Mouse (Mus musculus) cerebellum, adult 18-20 months (tissue): ENCODE data around the gene B3gnt2.

Experiments used
- DNase-seq, 2 experiments: peaks; one replicate each; pipeline ENCODE4 v3.0.0; 2021

Gene B3gnt2

DNA sequence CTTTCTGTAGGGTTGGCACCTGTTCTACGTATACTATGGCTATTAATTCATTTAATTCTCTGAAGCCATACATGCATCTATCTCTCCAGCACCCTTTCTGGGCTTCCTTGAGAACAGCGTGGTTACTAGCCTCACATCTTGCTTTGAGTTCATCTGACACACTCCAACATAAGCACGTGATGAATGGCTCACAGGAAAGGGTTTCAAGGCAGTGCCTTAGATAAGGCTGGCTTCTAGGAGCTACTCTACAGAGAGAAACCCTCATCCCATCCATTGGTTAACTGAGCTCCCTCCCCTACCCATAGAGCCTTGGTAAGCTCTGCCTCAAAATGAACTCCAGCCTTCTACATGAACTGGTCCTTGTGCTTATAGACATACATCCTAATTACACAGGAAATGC, 47.3 kb downstream of the B3gnt2 start:
- DNase-seq = no peak

DNA sequence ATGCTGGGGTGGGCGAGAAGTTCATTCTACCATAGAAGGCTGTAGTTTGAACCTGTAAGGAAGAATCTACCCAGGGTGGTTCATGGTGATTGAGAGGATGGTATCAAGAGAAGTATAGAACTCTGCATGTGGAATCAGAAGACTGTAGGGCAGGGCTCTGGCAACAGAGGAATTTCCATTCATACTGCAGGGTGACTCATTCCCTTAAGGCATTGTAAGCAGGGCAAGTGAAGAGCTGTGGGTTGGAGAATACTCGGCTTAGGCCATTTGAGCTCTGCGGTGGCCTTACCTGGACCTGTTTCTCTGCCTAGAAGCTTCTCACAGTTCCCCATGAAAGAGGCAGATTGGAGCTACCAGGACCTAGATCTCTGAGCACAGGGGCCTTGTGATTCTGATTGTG, 49.3 kb downstream of the B3gnt2 start:
- no peak for DNase-seq

DNA sequence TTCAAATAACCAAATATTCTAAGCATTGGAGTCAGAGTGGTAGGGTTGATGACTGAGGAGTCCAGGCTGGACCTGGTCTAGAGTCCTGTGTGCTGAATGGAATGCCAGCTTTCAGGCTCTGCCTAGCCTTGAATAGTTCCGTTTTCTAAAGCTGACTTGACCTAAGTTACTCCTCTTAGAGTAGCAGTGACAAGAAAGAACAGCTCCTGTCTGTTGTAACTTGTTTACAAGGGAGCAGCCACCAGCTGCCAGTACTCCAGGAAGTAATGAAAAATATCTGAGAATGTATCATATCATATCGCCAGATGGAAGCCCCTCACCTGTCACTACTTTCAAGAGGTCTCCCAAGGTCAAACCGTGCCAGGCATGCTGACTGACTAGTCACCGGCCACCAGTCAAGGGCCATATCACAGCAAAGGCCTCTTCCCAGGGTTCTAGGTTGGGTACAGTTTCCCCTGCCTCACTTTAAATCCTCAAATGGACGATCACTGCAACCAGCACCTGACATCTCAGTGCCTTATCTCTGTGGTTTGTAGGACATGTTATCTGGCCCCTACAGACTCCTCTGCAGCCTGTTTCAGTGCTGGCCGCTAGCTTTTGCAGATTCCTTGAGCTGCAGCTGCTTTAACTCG, 51.2 kb downstream of the B3gnt2 start:
- DNase-seq = no peak

DNA sequence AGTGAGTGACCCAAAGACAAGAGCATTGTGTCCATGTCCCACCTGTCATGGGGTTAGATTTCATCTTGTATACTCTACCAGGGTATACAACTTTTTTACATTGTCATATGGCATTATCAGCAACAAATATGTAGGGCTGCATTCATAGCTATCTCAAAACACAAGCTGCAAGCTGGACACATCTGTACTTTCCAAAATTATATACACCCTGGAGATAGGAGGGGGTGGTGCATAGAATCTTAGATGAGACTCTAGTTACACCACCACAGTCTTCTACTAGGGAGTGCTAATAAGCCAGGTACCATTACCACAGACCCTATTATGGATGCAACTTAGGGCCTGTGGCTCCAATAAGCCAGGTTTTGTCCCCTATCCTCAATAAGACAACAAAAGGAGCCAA, 52.7 kb downstream of the B3gnt2 start:
- DNase-seq = no peak

DNA sequence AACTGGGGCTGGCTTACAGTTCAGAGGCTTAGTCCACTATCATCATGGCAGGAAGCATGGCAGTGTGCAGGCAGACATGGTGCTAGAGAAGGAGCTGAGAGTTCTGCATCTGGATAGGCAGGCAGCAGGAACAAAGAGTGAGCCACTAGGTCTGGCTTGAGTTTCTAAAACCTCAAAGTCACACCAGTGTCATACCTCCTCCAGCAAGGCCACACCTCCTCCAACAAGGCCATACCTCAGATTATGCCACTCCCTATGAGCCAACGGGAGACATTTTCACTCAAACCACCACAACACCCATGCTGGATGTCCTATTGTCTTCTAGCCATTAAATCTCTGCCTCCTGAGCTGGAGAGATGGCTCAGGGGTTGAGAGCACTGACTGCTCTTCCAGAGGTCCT, 55.6 kb downstream of the B3gnt2 start:
- DNase-seq = no peak

DNA sequence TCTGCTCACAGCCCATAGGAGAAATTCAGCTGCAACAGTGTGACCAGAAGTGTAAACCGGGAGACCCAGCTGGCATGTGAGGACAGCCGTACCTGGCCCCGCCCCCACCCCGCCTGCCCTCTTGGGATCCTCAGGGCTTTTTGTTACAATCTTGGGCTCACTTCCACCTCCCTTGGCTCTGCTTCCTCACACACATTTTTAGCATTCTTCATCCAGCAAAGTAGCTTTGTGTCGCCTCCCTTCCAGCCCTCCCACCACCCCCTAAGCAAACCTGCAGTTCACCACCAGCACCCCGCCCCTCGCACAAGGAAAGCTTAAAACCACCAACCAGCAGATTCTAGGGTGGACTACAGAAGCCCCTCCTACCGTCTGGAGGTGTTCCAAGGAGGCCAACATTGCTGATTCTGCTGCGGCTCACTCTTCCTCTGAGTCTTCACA, 60.8 kb downstream of the B3gnt2 start:
- no peak for DNase-seq

DNA sequence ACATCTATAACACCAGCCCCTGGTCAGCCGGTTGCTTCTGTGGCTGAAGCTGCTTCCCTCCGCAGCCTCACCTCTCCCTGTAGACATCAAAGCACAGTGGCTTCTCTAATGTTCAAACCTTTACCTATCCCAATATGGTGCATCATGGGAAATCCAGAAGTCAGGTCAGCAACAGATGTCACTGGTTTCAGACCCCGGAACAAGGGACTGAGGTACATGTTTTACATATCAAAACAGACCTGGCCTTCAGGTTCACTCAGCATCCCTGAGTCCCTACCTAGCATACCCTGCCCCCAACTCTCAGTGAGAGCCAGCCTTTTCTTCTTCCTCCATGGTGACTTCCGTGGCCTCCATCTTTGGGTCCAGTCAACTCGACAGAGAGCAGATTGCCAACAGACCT, 61.8 kb downstream of the B3gnt2 start:
- DNase-seq = no peak

DNA sequence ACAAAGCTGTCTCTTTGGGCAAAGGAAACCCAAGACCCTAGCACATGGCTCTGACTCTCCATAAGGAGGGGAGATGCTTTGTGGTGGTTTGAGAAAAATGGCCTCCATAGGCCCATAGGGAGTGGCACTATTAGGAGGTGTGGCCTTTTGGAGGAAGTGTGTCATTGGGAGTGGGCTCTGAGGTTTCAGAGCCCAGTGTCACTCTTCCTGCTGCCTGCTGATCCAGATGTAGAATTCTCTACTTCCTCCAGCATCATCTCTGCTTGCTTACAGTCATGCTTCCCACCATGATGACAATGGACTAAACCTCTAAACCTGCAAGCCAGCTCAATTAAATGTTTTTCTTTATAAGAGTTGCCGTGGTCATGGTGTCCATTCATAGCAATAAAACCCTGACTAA, 66.0 kb downstream of the B3gnt2 start:
- no peak for DNase-seq

DNA sequence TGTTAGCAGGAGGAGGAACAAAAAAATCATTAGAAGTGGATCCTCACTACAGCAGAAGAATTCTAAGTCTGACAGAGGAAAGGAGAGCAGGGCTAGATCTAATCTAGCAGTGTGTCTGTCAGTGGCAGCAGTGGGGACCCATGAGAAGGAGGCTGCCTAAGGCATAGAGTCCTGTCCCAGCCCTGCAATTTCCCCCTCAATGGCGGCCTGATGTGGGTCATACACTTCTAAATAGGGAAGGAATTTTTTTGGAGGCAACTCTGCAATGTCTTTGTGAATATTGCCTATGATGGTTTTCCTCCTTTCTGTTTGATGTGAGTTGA, 66.9 kb downstream of the B3gnt2 start:
- DNase-seq = no peak

DNA sequence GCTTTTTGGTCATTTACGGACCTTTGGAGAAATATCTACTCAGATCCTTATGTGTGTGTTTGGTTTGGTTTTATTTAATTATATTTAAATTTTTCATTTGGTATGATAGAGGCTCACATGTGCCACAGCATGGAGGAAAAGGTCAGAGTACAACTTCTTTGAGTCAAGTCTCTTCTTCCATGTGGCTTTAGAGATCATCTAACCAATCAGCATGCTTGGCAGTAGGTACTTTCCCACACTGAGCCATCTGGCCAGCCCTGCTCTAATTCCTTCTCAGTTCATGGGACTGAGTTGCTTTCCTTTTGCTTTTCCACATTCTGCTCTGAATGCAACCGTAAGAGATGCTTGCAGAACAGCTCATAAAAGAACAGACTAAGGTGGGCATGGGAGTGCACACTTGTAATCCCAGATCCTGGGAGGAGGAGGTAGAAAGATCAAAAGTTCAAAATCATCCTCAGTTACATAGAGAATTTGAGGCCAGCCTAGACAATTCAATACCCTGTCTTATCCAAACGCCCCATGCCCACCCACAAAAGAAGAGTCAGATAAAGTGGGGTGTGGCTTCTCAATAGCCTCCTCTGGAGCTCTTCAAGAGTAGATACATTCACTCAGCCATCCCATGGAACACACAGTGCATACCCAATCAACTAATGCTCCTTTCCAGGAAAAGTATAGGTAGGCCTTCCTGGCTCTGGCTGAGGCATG, 67.4 kb downstream of the B3gnt2 start:
- no peak for DNase-seq

DNA sequence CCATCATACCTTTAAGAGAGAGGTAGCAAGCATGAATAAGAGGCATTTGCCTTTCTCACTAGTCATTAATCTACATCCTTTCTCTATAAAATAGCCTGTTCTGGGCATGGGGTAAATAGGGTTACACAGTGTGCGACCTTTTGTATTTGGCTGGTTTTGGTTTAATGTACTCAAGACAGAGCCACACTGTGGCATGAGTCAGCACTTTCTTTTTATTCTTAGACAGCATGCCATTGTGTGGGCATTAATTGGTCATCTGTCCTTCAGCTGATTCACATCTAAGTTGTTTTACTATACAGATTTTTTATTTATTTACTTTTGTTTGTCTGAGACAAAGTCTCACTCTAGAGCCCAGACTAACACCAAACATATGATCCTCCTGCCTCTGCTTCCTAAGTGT, 68.6 kb downstream of the B3gnt2 start:
- DNase-seq = no peak

DNA sequence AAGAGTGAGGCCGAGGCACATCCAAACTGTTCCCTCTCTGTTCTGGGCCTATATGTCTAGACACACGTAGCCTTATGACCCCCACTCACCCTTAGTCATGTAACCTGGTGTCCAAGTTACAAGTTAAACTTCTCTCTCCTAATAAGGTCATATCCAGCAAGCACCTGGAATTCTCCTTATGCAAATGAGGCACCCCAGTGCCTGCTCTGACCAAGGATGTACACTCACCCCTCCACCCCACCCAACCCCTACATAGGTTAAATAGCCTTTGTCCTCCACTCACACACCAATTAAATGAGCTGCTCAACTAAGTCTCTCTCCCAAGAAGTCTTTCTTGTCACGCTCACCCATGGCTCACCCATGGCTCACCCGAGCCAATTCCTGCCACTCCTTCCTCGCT, 69.0 kb downstream of the B3gnt2 start:
- no peak for DNase-seq

DNA sequence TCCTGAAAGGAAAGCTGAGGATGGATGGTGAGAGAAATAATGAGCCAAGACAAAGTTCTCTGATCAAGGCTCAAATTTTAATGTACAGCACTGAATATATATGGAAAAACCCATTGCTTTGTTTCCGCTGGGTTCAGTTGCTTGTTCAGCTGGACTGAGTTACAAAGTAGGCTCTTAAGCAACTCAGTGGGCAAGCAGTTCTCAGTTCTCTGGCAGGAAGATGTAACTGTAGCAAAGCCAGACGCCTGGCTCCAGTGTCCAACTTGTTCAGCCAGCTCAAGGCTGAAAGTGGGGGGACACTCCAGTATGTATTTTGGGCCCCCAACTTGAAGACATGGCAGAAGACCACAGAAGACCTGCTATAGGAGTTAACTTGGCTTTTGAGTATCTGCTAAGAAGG, 72.9 kb downstream of the B3gnt2 start:
- DNase-seq = no peak

DNA sequence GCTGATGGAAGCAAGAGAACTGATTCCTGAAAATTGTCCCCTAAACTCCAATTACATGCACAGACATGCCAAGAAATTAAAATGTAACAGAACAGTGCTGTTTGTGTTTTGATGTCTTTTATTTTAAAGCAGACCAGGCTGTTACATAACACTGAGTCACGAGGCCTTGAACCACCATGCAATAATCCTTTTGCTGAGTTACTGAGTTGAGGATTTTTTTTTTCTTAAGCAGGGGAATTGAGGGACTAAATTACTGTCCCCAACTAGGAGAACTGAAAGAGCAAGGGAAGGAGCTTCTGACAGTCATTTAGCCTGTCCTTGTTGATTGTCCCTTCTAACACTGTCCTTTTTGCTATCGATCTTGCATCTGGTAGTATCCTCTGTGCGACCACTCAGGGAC, 76.3 kb downstream of the B3gnt2 start:
- no peak for DNase-seq

DNA sequence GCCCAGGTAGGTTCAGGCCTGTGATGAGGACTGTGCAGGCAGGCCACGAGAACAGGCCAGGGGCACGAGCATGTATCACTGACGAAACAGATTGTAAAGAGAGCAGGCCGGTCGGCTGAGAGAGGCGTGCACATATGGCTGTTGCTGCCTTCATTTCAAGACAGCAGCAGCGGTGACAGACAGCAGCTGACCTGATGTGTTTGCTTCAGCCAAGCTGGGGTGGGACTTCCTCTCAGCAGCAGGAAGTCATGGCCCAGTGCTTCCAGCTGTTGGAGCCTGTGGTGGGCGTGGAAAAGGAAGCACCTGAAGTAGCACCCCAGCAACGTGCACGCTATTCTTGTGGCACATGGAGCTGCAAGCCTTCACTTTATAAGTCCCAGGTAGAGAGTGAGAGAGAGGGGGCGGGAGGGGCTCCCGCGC, 78.0 kb downstream of the B3gnt2 start:
- DNase-seq = no peak

DNA sequence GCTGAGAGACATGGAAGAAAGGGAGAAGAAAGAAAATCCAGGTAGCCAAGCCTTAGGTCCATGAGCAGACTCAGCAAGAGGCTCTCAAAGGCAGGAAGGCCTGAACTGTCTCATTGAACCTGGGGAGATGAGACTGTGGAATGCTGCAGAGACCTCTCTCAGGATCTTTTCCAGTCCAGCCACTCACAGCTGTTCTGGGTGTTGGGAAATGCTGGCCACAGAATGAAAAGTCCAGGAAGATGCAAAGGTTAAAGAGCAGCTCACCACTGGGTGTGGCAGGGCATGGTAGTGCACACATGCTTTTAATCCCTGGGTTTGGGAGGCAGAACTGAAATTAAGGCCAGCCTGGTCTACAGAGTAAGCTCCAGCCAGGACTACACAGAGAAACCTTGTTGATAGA, 79.6 kb downstream of the B3gnt2 start:
- no peak for DNase-seq

DNA sequence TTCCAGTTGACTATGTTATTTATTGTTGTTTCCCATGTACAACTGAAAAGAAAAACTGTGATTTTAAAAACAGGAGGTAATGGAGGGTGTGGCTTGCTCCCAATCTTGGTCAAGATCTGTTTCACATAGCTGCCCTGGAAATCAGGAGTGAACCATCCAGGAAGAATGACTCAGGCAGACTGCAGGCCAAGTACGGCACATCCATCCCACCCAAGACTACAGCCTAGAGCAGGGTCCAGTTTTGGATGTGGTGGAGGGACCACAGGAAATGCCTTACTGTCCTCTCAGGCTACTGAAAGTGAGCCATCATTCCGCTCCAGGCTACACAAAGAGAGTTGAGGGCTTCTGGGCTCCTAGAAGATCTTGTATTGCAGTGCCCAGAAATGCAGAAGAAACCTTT, 80.0 kb downstream of the B3gnt2 start:
- no peak for DNase-seq

DNA sequence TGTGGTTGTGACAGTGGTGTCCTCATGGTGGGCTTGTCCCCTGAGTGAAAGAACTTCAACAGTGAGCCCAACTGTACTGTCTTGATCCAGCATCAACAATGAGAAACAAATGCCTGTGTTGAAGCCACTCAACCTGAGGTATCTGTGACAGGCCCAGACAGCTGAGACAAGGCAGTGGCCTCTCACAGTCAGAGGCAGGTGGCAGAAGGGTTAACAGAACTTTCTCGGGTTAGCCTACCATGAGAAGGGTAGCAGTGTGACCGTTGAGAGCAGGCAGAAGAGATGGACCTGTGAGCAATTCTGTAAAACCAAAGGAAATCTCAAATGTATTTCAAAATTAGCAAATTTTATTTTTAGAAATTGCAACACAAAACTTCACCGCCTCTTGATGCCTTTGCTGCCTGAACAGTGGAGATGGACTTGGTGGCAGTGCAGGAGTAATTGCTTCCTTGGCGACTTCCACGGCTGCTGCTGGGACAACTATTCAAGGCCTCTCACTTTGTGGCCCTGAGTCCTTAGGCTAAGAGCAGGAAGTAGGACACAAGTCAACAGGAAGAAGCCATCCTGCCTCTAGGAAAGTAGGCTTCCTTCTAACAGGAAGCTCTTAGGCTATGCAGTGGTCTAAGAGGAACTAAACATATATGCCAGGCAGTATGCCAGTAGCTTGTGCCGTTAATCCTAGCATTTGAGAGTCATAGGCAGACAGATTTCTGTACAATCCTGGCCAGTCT, 80.8 kb downstream of the B3gnt2 start:
- DNase-seq = no peak

DNA sequence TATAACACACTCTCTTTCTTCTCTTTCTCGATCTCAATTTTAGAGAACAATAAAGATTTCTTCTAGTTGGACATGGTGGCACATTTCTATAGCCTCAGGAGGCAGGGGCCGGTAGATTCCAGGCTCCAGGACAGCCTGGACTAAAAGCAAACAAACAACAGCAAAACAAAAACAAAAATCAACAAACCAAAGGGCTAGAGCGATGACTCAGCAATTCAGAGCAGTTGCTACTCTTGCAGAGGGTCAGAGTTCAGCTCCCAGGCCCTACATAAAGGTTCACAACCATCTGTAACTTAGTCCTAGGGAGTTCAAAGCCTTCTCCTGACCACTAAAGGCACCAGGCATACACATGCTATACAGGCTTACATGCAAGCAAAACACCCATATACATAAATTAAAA, 82.2 kb downstream of the B3gnt2 start:
- DNase-seq = no peak

DNA sequence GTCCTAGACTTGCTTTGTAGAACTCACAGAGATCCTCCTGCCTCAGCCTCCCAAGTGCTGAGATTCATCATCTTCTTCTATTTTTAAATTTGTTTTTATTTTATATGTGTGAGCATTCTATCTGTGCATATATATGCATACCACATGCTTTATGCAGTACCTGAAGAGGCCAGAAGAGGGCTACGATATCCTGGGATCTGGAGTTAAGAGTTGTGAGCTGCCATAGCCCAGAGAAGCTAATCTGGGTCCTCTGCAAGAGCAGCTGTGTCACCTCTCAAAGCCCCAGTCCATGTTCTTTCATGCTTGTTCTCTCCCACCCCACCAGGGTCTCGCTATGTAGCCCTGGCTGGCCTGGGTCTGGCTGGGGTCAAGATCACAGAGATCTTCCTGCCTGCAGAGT, 83.2 kb downstream of the B3gnt2 start:
- no peak for DNase-seq

DNA sequence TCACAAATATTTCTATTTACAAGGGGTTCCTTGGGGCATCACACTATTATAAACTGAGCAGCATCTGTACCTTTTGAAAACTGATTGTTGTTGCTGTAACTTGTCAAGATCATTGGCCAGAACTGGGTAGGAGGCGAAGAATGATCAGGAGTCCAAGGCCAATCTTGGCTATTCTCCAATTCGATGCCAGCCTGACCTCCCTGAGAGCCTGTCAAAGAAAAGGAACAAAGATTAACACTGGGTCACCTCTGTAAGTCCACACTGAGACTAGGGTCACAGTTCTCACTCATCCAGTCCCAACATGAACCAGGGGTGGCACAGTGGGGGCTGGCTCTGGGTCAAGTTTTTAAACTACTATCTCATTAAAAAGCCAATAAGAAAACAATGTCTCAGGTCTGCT, 85.9 kb downstream of the B3gnt2 start:
- no peak for DNase-seq

DNA sequence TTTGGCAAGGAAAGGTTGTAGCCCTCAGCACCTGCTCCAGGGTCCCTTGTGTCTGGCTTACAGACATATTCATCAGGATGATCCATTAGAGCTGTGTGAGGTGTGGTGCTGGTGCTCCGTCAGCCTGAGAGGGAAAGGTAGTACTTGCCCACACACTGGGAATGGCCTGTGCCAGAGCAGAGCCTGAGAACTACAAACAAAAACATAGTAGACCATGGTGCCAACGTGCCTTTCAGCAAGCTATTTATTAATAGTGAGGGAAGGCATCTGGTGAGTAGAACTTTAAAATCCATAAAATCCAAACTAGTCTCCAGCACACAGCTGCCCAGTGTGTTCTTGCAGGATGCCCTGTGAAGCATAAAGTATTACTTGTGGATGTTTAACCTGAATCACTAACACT, 94.5 kb downstream of the B3gnt2 start:
- DNase-seq = no peak

DNA sequence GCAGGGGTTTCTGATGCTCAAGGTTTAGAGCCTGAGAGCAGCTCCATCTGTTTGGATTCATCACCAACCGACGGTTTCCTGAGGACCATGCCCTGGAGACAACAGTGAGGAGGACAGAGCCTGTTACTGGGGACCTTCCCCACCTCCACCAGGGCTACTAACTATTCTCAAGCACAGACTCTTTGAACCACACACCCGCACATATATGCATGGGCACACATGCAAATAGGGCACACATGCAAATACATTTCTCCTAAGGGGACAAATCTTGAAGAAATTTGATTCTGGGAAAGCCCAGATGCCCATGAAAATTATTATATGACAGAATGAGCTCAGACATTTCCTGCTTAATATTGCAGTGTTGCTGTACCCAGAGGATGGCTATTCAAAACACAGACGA, 95.3 kb downstream of the B3gnt2 start:
- no peak for DNase-seq

DNA sequence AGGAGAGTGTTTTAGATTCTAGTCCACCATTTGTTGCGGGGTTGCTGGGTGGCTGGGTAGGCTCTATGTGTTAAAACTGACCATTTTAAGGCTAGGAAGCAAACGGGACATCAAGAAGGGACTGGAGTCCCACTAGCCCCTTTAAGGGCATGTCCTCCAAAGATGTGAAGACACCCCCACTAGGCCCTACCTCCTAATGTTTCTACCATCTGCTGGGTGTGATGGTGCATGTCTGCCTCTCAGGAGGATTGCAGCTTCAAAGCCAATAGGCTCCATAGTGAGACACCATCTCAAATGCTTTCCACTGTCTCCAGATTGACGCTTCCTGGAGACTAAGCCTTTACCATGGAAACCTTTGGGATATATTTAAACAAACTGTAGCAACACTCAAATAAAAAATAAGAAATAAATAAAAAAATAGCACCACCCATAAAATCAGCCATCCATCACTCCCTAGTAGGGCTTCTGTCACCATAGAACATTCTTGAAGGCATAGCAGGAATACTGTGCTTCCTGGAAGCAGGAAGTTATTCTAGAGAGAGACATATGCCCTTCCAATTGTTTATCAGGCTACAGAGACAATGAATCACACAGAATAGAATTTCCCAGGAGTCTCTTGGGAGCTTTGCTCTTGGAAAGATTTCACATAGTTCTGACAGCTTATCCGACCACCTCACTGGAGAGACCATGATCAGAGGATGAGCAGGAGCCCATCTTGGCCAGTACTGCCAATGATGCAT, 97.0 kb downstream of the B3gnt2 start:
- no peak for DNase-seq
